Mouse (Mus musculus) embryo, embryonic 10.5 days (tissue): Measurements from ENCODE around the gene Asic3.
A peak's percentile ranks its signal among the peaks of the same experiment; 100 is the strongest.
"Not testable (repeated sequence)": the region's sequence is repeated elsewhere in the genome, so short reads cannot be mapped to it uniquely, and the experiment has no call there.

Source experiments
- DNase-seq: peaks from one replicate; pipeline ENCODE4 v3.0.0-alpha.2; 2015; ENCODE audit warnings: low spot score

Asic3 gene

DNA sequence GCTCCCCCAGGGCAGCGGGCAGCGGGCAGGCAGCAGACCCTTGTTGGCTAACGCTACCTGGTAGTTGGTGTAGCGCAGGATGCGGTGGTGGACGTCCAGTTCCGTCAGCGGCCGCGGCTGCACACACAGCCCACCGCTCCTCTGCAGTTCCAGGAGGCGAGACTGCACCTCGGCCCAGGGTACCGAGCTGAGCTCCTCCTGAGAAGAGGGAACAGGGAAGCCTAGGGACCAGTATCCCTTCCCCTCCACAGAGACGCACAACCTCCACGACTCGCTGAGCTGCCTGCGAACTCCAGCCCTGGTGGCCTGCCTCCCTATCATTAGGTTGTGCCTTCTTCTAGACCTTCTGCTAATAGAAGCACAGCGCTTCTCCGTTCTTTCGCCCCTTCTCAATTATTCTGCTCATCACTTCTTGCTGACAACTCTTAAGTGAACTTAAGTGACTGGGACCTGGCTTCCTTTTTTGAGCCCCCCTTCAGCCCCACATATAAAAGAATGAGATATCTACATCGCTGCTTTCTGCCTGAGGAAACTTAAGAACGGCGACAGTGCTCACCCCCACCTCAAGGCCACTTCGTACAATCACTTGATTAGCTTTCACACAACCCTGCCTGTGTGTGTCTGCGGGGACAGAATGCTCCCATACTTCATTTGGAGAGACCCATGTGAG is 24.8 kb upstream of the Asic3 start:
- DNase-seq, result no peak

DNA sequence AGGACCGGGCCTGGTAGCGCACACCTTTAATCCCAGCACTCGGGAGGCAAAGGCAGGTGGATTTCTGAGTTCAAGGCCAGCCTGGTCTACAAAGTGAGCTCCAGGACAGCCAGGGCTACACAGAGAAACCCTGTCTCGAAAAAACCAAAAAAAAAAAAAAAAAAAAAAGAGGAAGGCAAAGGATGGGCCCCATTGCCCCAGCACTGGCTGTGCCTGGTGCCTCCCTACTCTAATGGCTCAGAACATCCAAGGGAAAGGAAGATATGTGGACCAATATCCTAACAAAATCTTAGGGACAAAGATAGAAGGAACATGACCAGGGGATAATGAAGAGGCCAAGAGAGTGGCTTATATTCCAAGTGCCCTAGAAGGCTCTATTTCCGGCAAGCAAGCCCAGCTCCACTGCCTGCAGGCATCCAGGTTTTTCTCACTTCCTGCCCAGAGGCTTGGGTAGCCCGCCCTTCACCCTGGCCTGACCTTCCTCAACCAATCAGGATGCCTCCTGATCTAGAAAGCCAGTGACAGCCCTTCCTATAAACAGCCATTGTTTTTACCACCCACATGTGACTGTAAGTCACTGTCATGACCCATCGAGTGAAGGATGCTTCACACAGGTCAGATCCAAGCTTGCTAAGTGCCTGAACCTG is 24.1 kb upstream of the Asic3 start:
- peak; percentile 69 for DNase-seq

DNA sequence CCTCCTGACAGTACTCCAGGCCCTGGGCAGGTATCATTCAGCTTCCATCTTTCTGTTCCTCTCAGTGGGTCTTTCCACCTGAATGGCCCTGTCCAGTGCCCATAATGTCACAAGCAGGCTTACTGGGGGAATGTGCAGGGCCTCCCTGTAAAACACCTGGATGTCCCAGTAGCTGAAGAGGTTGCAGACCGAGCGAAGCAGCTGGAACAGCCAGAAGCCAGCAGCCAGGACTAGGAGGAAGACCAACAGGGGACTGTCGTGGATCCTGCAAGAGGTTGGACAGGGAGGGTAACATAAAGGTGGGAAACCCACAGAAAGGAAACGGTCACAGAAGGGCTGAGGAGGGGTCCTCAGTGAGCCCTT is 23.6 kb upstream of the Asic3 start:
- DNase-seq, result no peak

DNA sequence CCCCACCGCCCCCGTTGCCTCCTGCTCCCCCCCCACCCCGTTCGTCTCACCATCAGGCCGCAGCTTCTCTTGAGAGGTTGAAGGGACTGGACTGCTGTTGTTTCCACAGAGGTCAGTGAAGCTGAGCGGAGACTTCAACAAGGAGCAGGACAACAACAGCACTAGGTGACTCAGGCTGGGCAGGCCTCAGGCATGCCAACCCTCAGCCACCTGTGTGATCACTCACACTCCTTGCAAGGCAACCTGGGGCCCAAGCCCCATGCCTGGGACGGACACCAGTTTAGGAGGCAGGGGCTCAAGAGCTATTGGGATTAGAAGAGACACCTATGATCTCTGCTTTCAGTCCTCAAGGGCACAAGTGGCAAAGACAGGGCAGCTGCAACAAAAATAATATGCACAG is 21.3 kb upstream of the Asic3 start, which contains the start of gene Atg9b:
Gene Atg9b, minus strand, starts transcription at position 280 of the 400 bp plus-strand sequence.
- no peak for DNase-seq

DNA sequence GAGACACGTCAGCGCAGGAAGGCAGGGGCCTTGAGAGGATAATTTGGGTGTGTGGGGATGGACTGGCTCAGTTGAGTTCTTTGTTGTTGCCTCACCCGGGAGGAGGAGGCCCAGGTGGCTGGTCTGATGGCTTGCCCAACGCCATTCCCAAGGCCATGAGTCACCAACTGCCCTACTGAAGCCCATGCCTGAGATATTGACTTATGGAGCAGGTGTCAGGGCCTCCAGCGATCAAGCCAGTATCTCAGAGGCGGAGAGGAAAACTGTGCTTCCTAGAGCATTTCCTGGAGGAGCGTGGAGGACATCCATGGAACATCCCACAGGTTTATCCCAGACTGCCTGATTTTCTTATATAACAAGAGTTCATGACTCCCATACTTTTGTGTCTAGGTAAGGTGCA is 20.5 kb upstream of the Asic3 start:
- no peak for DNase-seq

DNA sequence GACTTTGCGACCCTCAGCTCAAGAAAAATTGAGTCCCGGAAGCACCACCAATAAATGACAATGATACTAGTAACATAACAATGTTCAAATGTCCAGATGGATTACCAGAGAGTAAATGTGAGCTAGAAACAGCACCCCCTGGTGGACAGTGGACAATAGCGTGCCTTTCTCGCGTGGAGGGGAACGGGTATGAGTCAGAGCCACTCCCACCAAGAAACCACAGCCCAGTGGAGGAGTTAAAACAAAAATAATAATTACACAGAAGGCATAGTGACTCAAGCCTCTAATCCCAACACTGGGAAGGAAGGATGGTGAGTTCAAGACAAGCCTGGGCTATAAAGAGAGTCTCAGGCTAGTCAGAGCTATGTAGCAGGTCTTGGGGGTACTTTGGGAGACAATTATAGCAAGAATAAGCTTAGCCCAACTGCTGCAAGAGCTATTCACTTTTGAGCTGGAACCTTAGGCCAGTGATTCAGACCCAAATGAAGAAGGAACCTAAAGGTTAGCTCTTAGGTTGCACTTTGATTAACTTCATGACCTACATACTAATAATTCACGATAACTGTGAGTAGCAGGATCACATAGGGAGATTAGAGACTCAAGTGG is 19.7 kb upstream of the Asic3 start, which contains the start of gene Abcb8:
Gene Abcb8, plus strand, starts transcription at position 272 of the 606 bp plus-strand sequence.
- DNase-seq, result peak; percentile 90

DNA sequence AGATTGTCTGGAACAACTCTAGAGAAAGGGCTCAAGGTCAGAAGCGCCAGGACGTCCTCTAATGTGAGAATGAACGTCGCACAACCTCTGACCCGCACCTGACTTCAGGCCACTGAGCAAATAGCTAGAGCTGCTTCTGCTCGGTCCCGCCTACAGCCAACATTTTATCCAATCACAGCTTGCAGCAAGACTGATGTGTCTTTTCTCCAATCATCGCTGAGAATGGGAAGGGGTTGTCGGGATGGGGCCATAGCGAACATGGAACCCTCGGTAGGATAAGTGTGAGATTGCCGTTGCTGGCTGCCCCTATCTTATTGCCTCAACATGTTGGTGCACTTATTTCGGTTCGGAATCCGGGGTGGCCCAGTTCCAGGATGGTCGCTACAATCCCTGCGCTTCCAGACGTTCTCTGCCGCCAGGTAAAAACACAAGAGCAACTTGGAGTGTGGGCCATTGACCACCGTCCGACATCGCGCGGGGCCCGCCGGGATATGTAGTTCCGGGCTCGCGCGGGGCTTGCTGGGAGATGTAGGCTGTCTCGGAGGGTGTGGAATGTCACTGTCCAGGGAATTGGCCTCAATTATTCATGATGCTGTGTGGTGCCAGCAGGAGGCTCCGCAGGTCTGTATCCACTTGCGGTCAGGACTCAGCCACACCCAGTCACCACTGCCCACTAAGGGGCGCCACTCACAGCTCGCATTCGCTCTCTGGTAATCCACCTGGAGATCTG is 18.9 kb upstream of the Asic3 start:
- DNase-seq, result peak; percentile 98

DNA sequence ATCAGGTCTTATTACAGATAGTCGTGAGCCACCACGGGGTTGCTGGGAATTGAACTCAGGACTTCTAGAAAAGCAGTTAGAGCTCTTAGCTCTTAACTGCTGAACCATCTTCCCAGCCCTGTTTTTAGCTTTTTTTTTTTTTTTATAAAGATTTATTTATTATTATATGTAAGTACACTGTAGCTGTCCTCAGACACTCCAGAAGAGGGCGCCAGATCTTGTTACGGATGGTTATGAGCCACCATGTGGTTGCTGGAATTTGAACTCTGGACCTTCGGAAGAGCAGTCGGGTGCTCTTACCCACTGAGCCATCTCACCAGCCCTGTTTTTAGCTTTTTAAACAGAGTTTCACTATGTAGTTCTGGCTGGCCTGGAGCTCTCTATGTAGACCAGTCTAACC is 16.9 kb upstream of the Asic3 start:
- not testable (repeated sequence) for DNase-seq

DNA sequence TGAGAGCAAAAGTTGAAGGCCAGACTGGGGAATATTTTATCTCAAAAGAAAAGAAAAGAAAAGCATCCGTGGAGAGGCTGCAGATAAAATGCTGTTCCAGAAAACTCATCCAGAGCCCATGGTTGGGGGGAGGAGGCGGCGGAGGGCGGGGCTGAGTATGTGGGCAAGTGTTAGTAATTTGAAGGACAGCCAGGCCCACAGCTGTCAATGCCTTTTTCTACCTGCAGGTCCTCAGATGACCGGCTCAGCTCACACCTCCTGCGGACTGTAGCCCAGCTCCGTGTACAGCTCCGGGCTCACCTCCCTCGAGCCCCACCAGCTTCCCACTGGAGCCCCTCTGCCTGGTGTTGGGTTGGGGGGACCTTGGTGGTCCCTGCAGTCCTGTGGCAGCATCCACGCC is 13.5 kb upstream of the Asic3 start:
- no peak for DNase-seq

DNA sequence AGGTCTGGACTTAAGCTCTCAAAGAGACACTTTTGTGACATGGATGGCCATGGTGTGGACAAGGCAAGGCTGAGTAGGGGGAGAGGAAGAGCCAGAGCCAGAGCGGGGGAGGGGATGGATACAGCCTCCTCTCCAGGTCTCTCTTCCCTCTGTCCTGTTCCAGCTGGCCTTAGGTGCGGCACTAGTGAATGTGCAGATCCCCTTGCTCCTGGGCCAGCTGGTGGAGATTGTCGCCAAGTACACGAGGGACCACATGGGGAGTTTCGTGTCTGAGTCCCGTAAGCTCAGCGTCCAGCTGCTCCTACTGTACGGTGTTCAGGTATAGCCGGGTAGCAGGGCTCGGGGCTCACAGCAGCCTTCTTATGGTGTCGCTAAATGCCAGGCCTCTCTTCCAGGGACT is 12.8 kb upstream of the Asic3 start:
- DNase-seq, result no peak

DNA sequence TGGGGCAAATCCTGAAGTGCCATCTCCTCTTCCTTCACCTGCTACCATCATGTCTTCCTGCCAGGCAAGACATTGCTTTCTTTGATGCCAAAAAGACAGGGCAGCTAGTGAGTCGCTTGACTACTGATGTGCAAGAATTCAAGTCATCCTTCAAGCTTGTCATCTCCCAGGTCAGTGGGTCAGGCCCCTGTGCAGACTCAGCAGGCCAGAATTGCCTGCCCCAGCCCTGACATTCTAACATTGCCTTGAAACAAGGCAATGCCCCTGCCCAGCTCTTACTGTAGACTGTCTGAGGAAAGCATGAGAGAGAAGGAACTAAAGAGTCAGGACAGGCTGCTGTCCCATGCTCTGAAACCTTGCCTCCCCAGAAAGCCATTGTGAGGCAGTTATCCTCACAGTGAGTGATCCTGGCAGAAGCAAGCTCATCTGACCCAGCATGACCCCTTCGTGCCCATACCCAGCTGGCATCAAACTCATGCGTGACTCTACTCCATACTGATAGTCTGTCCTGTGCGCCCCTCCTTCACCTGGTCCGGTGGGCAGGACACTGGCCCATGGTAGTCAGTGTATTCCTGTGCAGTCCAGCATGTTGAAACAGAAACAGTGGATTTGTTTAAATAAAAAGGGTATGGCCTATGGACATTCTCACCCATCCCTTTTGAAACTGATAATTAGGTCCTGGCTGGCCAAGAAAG is 12.1 kb upstream of the Asic3 start:
- no peak for DNase-seq

DNA sequence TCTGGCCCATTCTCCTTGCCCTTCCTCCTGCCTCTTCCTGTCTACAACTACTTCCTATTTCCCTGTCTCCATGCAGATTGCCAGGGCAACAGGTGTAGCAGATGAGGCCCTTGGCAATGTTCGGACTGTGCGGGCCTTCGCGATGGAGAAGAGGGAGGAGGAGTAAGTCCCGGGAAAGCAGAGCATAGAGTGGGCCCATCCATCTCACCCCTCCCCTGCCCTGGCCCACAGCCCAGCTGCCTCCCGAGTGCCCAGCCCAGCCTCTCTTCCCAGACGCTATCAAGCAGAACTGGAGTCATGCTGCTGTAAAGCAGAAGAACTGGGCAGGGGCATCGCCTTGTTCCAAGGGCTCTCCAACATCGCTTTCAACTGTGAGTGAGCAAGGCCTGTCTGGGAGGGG is 11.2 kb upstream of the Asic3 start:
- DNase-seq, result no peak

DNA sequence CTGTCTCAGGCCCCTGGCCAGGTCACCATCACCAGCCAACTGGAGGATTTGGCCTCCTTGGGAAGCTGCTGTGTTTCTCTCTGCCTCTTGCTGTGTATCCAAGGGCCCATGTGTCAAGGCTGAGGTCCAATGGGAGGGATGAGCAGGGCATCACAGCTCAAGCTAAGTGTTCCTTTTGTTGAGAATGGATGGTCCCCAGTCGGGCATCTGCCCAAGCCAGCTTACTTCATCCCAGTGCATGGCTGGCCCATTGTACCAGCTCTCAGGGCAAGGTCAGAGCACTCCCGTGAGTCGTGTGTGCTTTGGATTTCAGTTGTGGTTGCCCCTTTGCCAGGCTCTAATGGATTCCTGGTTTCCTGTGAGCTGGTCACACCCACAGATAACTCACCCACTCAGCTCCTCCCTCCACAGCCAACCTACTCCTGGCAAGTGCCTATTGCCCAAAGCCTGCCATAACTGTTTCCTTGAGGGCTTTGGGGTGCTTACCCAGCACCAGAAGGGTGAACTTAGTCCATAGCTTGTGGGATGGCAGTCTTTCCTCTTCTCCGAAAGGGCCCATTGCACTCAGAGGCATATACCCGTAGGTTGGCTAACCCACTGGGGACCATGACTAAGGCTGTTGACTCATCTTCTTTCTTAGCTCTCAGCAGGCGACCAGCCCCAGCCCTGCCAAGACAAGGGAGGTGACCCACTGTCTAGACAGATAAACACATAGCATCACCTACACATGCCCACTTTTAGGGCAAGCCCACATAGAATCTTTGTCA is 8.4 kb upstream of the Asic3 start:
- DNase-seq, result no peak

DNA sequence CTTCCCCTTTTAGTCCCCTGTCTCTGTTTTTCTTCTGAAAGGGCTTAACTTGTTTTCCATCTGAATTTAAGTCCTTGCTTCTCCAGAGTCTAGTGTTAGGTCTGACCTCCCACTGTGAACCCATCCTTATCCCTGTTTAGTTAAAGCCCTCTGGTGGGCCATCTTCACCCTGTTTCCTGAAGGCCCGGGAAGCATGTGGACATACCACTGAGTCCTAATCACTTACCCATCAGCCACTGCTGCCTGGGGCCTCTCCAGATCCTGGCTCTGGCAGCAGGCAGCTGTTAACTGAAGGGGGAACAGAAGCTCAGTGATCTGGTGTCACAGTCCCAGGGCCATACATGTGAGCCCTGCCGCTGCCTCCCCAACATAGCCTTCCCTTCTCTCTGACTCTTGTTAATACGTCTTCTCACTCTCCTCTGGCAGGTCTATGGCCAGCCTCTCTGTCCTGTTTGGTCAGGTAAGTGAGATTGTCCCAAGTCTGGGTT is 7.8 kb upstream of the Asic3 start:
- DNase-seq, result no peak

DNA sequence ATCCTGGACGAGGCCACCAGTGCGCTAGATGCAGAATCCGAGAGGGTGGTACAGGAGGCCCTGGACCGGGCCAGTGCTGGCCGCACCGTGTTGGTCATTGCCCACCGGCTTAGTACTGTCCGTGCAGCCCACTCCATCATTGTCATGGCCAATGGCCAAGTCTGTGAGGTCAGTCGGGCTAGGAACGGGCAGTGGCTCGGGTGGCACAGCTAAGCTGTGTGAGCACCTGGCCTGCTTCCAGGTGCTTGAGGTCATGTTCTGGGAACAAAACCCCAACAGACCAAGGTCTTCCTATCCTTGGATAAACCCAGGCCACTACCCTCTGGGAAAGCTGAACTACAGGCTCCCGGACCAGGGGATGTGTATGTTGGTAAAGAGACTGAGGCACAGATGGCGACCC is 4.5 kb upstream of the Asic3 start:
- no peak for DNase-seq

DNA sequence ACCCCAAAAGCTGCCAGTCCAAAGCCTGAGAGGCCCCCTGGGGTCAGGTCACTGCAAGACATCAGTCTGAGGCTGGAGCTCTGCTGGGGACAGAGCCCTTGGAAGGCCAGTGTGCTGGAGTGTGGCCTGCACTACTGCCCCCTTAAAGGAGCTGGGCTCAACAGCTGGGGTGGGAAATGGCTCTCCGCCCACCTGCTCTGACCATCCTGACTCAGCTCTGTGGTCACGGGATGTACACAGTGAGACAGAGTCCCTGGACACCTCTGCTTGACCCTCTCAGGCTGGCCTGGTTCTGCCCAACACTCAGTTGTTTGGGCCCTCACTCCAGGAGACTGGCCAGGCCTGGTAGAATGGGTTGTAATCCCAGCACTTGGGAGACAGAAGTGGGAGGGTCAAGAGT is 3.7 kb upstream of the Asic3 start:
- DNase-seq, result no peak

DNA sequence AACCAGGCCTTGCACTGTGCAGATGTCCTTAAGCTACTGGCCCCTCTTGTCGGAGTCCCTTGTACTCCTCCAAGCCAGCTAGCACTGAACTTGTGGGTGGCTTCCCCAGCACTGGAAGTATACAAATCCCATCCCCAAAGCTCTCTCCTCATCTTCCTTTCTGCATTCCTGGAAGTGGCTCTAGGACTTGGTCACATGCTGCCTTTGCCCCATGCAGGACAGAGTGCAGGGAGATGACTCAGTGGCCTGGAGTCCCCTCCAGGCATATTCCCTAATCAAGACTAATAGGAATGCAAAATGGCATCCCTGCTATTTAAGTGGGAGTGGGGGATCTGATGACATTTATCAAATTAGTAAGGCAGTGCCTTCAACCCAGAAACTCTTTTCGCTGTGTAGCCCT is 1.1 kb upstream of the Asic3 start:
- no peak for DNase-seq

DNA sequence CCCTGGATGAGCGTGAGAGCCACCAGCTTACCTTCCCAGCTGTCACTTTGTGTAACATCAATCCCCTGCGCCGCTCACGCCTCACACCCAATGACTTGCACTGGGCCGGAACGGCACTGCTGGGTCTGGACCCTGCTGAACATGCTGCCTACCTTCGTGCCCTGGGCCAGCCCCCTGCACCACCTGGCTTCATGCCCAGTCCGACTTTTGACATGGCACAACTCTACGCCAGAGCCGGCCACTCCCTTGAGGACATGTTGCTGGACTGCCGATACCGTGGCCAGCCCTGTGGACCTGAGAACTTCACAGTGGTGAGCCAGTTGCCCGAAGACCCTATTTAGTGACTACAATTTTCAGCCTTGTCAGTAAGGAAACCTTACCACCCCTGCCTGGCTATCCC is 746 bp downstream of the Asic3 start:
- DNase-seq, result no peak

DNA sequence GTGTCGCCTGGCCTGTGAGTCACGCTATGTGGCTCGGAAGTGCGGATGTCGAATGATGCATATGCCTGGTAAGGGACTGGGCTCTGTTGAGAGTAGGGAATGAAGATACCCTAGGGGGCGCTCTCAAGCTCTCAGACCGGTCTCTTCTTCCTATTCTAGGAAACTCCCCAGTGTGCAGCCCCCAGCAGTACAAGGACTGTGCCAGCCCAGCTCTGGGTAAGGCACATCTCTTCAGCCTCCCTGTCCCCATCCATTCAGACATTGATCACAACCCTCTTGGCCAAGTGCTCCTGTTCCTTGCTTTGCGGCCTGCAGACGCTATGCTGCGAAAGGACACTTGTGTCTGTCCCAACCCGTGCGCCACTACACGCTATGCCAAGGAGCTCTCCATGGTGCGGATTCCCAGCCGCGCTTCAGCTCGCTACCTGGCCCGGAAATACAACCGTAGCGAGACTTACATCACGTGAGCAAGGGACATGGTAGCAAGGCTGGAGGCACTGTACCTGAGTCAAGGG is 3.1 kb downstream of the Asic3 start:
- peak; percentile 84 for DNase-seq

DNA sequence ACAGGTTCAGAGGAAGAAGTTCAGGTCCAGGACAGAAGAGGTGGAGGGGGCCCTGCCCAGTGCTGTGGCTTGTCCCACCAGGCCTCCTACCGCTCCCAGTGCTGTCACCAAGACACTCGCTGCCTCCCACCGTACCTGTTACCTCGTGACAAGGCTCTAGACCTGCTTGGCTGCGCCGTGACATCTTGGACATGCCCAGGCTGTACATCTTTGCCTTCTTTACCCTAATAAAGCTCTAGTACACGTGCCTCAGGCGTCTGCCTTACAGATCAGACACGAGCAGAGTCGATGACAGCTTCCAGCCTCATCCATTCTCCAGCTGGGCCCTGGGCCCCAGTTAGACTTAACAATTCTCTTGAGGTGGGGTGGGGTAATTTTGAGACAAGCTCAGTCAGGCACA is 4.4 kb downstream of the Asic3 start:
- no peak for DNase-seq

DNA sequence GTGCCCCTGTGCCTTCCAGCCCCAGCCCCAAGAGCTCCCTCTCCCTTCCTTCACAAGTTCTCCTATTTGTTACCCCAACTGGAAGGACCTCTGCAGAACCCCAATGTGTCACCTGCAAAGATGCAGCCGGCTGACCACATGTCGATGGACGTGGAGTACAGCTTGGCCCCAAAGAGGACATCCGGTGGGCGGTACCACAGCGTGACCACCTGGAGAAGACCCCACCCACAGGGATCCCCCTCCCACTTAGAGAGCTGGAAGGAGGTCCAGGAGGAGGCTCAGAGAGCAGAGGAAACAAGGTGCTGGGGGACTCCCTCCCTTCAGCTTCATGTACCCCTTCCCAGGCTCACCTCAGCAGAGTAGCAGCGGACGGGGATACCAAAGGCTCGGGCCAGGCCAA is 7.2 kb downstream of the Asic3 start:
- DNase-seq, result no peak
